Mouse (Mus musculus) bone marrow macrophage, adult 2 months (primary cell): ENCODE results near the gene Gm12216.

Experiments
- CTCF ChIP-seq: IDR thresholded peaks from 2 replicates; pipeline ENCODE4 v1.5.1; 2012; ENCODE audit warnings: low read depth, mild to moderate bottlenecking, low read length, moderate library complexity
- POLR2A ChIP-seq: IDR thresholded peaks from 2 replicates; pipeline ENCODE4 v1.6.1; 2012; ENCODE audit warnings: mild to moderate bottlenecking, low read depth, low read length, borderline replicate concordance

DNA sequence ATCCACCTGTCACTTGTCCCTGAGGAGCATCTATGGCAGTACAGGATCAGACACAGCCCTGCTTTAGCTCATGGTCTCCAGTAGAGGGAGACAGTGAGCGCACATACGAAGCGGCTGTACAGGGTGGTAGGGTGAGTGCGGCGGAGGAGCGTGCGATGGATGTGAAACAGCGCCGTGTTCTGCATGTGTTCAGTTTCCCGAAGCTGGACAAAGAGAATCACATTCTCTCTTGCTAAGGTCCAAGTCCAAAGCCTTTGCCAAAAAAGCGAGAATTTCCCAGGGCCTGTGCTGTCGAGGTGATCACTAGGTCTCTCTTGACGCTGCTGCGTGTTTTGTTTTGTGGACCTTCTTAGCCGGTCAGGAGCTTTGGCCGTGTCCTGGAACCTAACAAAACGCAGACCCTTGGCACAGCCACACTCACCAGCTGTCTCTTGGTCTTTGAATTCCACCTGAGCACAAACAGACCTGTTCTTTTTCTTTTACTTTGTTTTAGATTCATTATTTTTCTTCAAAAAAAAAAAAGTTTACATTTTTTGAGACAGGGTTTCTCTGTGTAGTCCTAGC, 123.3 kb downstream of the Gm12216 start:
- TF ChIP-seq CTCF (peak; percentile 58), POLR2A (no peak)
